Mouse (Mus musculus): ENCODE measurements around the gene Tceanc.

The Tceanc gene

GRCm38 (mm10) chrX:166495052-166495451 lies 23.3 kb downstream of the Tceanc start:
- DNase-seq (ENCODE audit: low spot score), result no peak

- DNase-seq (ENCODE audit: low spot score), result peak; percentile 90
Observed at GRCm38 (mm10) chrX:166479365-166479983, 38.9 kb downstream of the Tceanc start, which contains the start of gene Rab9. Gene Rab9 (minus strand): TSS chrX:166479867.

DNA sequence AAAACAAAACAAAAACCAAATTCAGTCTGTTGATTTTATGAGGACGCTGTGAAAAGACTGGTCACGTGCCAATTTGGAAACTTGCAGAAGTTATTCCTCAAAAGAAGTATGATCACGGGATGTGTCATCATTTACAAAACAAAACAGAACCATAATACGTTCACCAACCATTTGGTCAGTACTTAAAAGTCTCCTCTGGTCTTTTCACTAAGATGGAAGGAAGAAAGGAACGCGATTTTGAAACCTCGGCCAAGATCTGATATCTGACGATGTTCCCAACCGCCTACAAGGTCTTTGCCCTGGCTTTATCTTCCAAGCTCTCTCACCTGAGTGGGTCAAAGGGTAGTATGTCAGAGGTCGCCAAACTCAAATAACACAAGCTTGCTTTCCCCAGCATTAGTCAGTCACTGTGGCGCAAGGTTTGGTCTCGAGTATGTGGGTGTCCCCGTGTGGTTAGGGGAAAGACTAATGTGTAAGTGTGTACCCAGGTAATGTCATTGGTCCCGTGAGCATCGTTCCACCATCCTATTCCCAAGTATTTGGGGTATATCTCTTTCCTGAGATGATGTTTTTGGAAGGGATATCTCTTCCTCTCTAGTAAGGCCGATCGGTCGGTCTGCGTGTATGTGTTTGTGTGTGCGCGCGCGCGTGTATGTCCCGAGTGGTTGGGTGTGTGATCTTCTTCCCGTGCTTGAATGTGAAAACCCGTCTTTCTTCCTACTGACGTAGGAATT lies 39.6 kb downstream of the Tceanc start:
- DNase-seq (ENCODE audit: low spot score), result peak; percentile 4

DNA sequence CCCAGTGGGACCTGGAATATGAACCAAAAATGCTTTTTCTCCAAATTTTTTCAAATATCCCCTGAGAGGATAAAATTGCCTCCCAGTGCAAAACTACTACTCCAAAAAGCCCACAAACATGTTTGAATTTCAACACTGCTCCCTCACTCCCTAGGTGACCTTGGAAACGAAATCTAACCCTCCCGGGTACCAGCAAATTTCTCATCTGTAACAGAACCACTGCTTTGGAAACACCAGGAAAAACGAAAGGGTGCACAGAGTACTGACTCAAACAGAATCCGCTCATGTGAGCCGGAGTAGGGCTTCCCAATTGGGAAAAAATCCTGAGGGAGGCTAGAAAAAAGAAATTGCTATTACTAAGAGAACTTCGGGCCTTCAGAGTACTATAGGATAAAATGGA lies 41.0 kb downstream of the Tceanc start:
- DNase-seq (ENCODE audit: low spot score), result no peak

DNA sequence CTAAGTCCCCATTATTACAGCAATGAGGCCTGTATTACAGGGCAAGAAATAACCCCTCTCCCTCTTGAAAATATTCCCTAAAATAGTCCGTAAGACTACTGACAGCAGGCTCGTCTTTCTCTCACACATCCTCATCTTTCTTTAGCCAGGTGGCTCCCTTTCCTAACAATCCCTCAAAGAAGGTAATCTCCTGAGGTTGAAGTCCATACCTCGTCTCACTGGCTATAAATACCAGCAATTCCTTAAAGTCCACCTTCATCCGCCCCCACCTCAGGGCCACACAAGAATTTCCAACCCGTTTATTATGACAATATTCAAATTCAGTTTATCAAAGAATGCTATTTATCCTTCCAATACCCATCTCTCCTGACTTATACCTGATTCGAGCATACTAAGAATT lies 45.8 kb downstream of the Tceanc start:
- no peak for DNase-seq (ENCODE audit: low spot score)

DNA sequence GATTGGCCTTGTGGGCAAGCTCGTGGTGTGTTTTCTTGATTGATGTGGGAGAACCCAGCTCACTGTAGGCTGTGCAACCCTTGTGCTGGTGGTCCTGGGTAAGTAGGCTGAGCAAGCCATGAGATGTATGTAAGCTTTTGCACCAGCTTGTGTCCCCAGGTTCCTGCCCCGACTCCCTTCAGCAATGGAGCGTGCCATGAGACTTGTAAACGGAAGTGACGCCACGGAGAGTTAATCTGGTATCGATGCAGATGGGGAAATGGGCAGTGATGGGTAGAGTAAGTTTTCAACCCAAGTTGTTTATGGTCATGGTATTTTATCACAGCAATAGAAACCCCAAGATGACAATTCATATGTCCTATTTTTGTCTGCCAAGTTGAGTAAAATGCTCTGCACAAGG lies 50.0 kb downstream of the Tceanc start:
- DNase-seq (ENCODE audit: low spot score), result no peak

DNA sequence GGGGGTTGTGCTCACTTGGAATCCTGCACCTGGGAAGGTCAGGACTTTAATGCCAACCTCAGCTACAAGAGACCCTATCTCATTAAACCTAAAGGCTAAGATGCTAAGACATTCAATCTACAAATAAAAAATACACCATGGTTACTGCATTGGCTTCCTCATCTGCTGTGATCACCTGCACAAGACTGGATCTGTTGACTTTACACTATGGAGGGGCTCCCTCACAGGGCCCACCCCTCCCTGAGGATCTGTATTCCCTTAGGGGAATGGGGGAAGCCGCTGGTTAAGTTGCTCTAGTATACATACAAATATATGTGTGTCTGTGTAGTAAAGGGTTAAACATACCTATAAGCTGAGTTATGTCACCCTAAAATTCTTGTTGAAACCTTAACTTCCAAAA lies 62.8 kb downstream of the Tceanc start:
- no peak for DNase-seq (ENCODE audit: low spot score)

DNA sequence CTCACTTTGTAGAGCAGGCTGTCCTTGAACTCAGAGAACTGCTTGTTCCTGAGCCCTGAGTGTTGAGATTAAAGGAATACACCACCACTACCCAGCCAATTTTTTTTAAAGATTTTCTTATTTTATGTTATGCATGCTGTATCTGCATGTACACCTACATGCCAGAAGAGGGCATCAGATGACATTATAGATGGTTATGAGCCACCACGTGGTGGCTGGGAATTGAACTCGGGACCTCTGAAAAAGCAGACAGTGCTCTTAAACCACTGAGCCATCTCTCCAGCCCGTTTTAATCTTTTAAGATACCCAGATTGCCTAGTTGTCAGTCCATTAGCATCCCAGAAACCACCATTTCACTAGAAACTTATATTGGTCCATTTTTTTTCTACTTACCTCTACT lies 64.0 kb downstream of the Tceanc start:
- DNase-seq (ENCODE audit: low spot score), result no peak

DNA sequence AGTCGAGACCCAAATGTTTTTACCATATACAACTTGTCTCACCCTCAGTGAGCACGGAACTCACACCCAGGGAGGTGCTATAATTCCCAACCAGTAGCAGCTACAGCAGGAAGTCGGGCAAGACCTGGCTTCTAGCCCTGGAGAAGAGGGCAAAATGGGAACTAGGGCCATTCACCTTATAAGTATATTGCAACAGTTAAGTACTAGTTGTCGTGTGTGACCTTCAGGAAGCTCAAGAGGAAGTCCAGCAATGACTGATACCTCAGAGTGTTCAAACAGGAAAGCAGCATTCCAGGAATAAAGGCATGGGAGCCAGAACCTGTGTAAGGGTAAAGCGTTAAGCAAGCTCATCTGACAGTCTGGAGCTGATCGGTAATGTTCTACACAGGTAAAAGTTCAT lies 64.8 kb downstream of the Tceanc start:
- DNase-seq (ENCODE audit: low spot score), result no peak
